Mouse (Mus musculus): ENCODE measurements at regions not wholly inside any gene's neighbourhood (a gene's known extent, or its start where the extent isn't known, plus 50 kb on each side); places are given as distances from the start of the nearest gene placed in this dataset.

GRCm38 (mm10) chr14:74358730-74359444 is 281.8 kb upstream of the Htr2a start:
- ATAC-seq (replicated peaks; ENCODE audit: low FRiP score, low read depth) (no peak), DNase-seq (ENCODE audit: low spot score) (no peak)
- no peak for TF ChIP-seq CTCF (IDR thresholded peaks at IDR 0.05; ENCODE audit: low read depth)
- no peaks in the 10 kb centered on the region for H3K27me3 ChIP-seq (ENCODE audit: insufficient read depth, low read length)
- H3K9me3 ChIP-seq (replicated peaks; ENCODE audit: low read length), result no peaks in the 10 kb centered on the region
- no peak overlapping the region for H3K4me3 ChIP-seq (replicated peaks; ENCODE audit: low read depth, low read length)
- H3K4me1 ChIP-seq (replicated peaks; ENCODE audit: insufficient read depth, low read length), result no peaks in the 10 kb centered on the region
- H3K27ac ChIP-seq, result no peak overlapping the region; the same call in 1 of the 2 replicates
- H3K9ac ChIP-seq (ENCODE audit: low read depth, low read length), result no peak overlapping the region
- H3K36me3 ChIP-seq (ENCODE audit: insufficient read depth, low read length), result no peaks in the 10 kb centered on the region
- H3K4me2 ChIP-seq (ENCODE audit: low read length), result no peak overlapping the region
- WGBS, result 67% methylated on average over 5 of the region's 5 CpGs

- H3K27me3 ChIP-seq (ENCODE audit: insufficient read depth, low read length), result no peaks in the 10 kb centered on the region
- DNase-seq (ENCODE audit: low spot score) (peak; percentile 50), ATAC-seq (replicated peaks; ENCODE audit: low FRiP score, low read depth) (peak; percentile 85)
- WGBS, result 28% methylated on average over 12 of the region's 12 CpGs
- H3K9ac ChIP-seq (ENCODE audit: low read depth, low read length), result no peak overlapping the region
- H3K27ac ChIP-seq, result peak overlapping the region; percentile 31; the same call in 1 of the 2 replicates
- H3K9me3 ChIP-seq (replicated peaks; ENCODE audit: low read length), result no peaks in the 10 kb centered on the region
- H3K4me3 ChIP-seq (replicated peaks; ENCODE audit: low read depth, low read length), result no peak overlapping the region
- H3K4me2 ChIP-seq (ENCODE audit: low read length), result peak overlapping the region; percentile 41
- no peaks in the 10 kb centered on the region for H3K4me1 ChIP-seq (replicated peaks; ENCODE audit: insufficient read depth, low read length)
- no peaks in the 10 kb centered on the region for H3K36me3 ChIP-seq (ENCODE audit: insufficient read depth, low read length)
- TF ChIP-seq CTCF (IDR thresholded peaks at IDR 0.05; ENCODE audit: low read depth), result no peak
Observed at GRCm38 (mm10) chr14:74359663-74360552, 280.7 kb upstream of the Htr2a start.

GRCm38 (mm10) chr14:74384481-74384880 is 256.2 kb upstream of the Htr2a start:
- DNase-seq (ENCODE audit: low spot score) (no peak), ATAC-seq (replicated peaks; ENCODE audit: low FRiP score, low read depth) (no peak)
- H3K4me3 ChIP-seq (replicated peaks; ENCODE audit: low read depth, low read length), result no peak overlapping the region
- H3K27me3 ChIP-seq (ENCODE audit: insufficient read depth, low read length), result no peaks in the 10 kb centered on the region
- no peak overlapping the region for H3K27ac ChIP-seq
- WGBS, result 80% methylated on average over 7 of the region's 7 CpGs
- TF ChIP-seq CTCF (IDR thresholded peaks at IDR 0.05; ENCODE audit: low read depth), result no peak
- no peak overlapping the region for H3K4me2 ChIP-seq (ENCODE audit: low read length)
- no peak overlapping the region for H3K9ac ChIP-seq (ENCODE audit: low read depth, low read length)
- no peaks in the 10 kb centered on the region for H3K9me3 ChIP-seq (replicated peaks; ENCODE audit: low read length)
- H3K4me1 ChIP-seq (replicated peaks; ENCODE audit: insufficient read depth, low read length), result no peaks in the 10 kb centered on the region
- H3K36me3 ChIP-seq (ENCODE audit: insufficient read depth, low read length), result no peaks in the 10 kb centered on the region

- Histone ChIP-seq H3K9me3 (replicated peaks; ENCODE audit: low read length) (no peaks in the 10 kb centered on the region), H3K4me2 (ENCODE audit: low read length) (no peak overlapping the region), H3K27me3 (ENCODE audit: insufficient read depth, low read length) (no peaks in the 10 kb centered on the region), H3K4me3 (replicated peaks; ENCODE audit: low read depth, low read length) (no peak overlapping the region), H3K9ac (ENCODE audit: low read depth, low read length) (no peak overlapping the region), H3K36me3 (ENCODE audit: insufficient read depth, low read length) (no peaks in the 10 kb centered on the region), H3K27ac (no peak overlapping the region), H3K4me1 (replicated peaks; ENCODE audit: insufficient read depth, low read length) (no peaks in the 10 kb centered on the region)
- DNase-seq (ENCODE audit: low spot score) (peak; percentile 3), ATAC-seq (replicated peaks; ENCODE audit: low FRiP score, low read depth) (peak; percentile 25; the same call in 1 of the 2 replicates)
- TF ChIP-seq CTCF (IDR thresholded peaks at IDR 0.05; ENCODE audit: low read depth), result no peak
- 51% methylated on average over 2 of the region's 2 CpGs for WGBS
Observed at GRCm38 (mm10) chr14:74392419-74392818, 248.2 kb upstream of the Htr2a start.

- no peak for DNase-seq (ENCODE audit: low spot score)
- WGBS, result 75% methylated on average over 3 of the region's 3 CpGs
- no peaks in the 10 kb centered on the region for H3K4me1 ChIP-seq (replicated peaks; ENCODE audit: insufficient read depth, low read length)
- no peaks in the 10 kb centered on the region for H3K36me3 ChIP-seq (ENCODE audit: insufficient read depth, low read length)
- no peak for TF ChIP-seq CTCF (IDR thresholded peaks at IDR 0.05; ENCODE audit: low read depth)
- no peak for ATAC-seq (replicated peaks; ENCODE audit: low FRiP score, low read depth)
- no peak overlapping the region for H3K4me2 ChIP-seq (ENCODE audit: low read length)
- H3K9ac ChIP-seq (ENCODE audit: low read depth, low read length), result no peak overlapping the region
- H3K9me3 ChIP-seq (replicated peaks; ENCODE audit: low read length), result no peaks in the 10 kb centered on the region
- no peak overlapping the region for H3K27ac ChIP-seq
- no peaks in the 10 kb centered on the region for H3K27me3 ChIP-seq (ENCODE audit: insufficient read depth, low read length)
- H3K4me3 ChIP-seq (replicated peaks; ENCODE audit: low read depth, low read length), result no peak overlapping the region
Observed at GRCm38 (mm10) chr14:74397202-74397601, 243.4 kb upstream of the Htr2a start.

- no peak for TF ChIP-seq CTCF (IDR thresholded peaks at IDR 0.05; ENCODE audit: low read depth)
- no peaks in the 10 kb centered on the region for H3K27me3 ChIP-seq (ENCODE audit: insufficient read depth, low read length)
- WGBS, result 62% methylated on average over 1 of the region's 1 CpGs
- no peak overlapping the region for H3K4me3 ChIP-seq (replicated peaks; ENCODE audit: low read depth, low read length)
- H3K27ac ChIP-seq, result no peak overlapping the region
- no peaks in the 10 kb centered on the region for H3K4me1 ChIP-seq (replicated peaks; ENCODE audit: insufficient read depth, low read length)
- DNase-seq (ENCODE audit: low spot score) (no peak), ATAC-seq (replicated peaks; ENCODE audit: low FRiP score, low read depth) (no peak)
- H3K9me3 ChIP-seq (replicated peaks; ENCODE audit: low read length), result no peaks in the 10 kb centered on the region
- H3K36me3 ChIP-seq (ENCODE audit: insufficient read depth, low read length), result no peaks in the 10 kb centered on the region
- H3K4me2 ChIP-seq (ENCODE audit: low read length), result no peak overlapping the region
- no peak overlapping the region for H3K9ac ChIP-seq (ENCODE audit: low read depth, low read length)
Observed at GRCm38 (mm10) chr14:74409441-74409840, 231.2 kb upstream of the Htr2a start.
